Mouse (Mus musculus) heart, adult 2 months (tissue): ENCODE measurements at regions not wholly inside any gene's neighbourhood (a gene's known extent, or its start where the extent isn't known, plus 50 kb on each side); places are given as distances from the start of the nearest gene placed in this dataset.

ENCODE experiments used
- DNase-seq, 2 experiments: peaks; one replicate each; pipeline ENCODE4 v3.0.0; 2021
- H3K27ac ChIP-seq: fragments of 200-600 bp; 2 replicates; pipeline ENCODE4 v1.8.1; 2022
- H3K27me3 ChIP-seq: fragments of 200-500 bp; 2 replicates; pipeline ENCODE4 v1.6.1; 2012; ENCODE audit warnings: mild to moderate bottlenecking, low read length, inconsistent platforms, mixed read lengths; ENCODE audit not compliant: control insufficient read depth, insufficient read depth
- H3K36me3 ChIP-seq: fragments of 200-500 bp; 2 replicates; pipeline ENCODE4 v1.6.1; 2012; ENCODE audit warnings: low read length, inconsistent platforms; ENCODE audit not compliant: control insufficient read depth, insufficient read depth
- H3K4me1 ChIP-seq: fragments of 200-500 bp; 2 replicates; pipeline ENCODE4 v1.6.1; 2011; ENCODE audit warnings: low read length; ENCODE audit not compliant: control insufficient read depth, insufficient read depth
- H3K4me3 ChIP-seq: fragments of 200-600 bp; 2 replicates; pipeline ENCODE4 v1.8.1; 2022
- H3K79me2 ChIP-seq: fragments of 200-500 bp; replicated peaks from 2 replicates; pipeline ENCODE4 v1.6.1; 2012; ENCODE audit warnings: mild to moderate bottlenecking, inconsistent platforms, low read length, moderate library complexity, mixed read lengths; ENCODE audit not compliant: control insufficient read depth, insufficient read depth
- H3K9ac ChIP-seq: fragments of 200-500 bp; 2 replicates; pipeline ENCODE4 v1.6.1; 2012; ENCODE audit warnings: low read depth, mild to moderate bottlenecking, control low read depth, inconsistent platforms, low read length, mixed read lengths
- CTCF ChIP-seq: fragments of 200-600 bp; IDR thresholded peaks from 2 replicates; pipeline ENCODE4 v1.8.1; 2022; ENCODE audit warnings: antibody characterized with exemption, mild to moderate bottlenecking, moderate library complexity
- EP300 ChIP-seq: fragments of 200-500 bp; IDR thresholded peaks from 2 replicates; pipeline ENCODE4 v1.6.1; 2011; ENCODE audit warnings: low read depth, low read length, control low read depth; ENCODE audit not compliant: insufficient read depth
- POLR2A ChIP-seq: fragments of 200-500 bp; IDR thresholded peaks from 2 replicates; pipeline ENCODE4 v1.6.1; 2011; ENCODE audit warnings: mild to moderate bottlenecking, low read depth, low read length, control low read depth; ENCODE audit not compliant: insufficient read depth
- WGBS: fragments of 180-500 bp; shearing (Covaris S2); methylation state at CpG from one replicate; pipeline ENCODE4 v1.1.7; 2018; 5-methylcytosine and 5-hydroxymethylcytosine counted together
- intact Hi-C: fragments of 180-260 bp; cut with DNase I; formaldehyde crosslinking; loops from one replicate; pipeline ENCODE4 v1.15.1; 2025

- no peaks in the 10 kb centered on the region for H3K79me2 ChIP-seq
- DNase-seq = peak in 1 of 2 experiments; percentile 30
- TF ChIP-seq CTCF = no peak
- no peak for TF ChIP-seq EP300
- TF ChIP-seq POLR2A = no peak
- H3K27ac ChIP-seq = no peak overlapping the region
- no peaks in the 10 kb centered on the region for H3K27me3 ChIP-seq
- H3K36me3 ChIP-seq = no peaks in the 10 kb centered on the region
- 22% methylated on average over 10 of the region's 10 CpGs for WGBS
- intact Hi-C loops = no loop called here
- H3K4me3 ChIP-seq = no peak overlapping the region
- no peaks in the 10 kb centered on the region for H3K4me1 ChIP-seq
- no peak overlapping the region for H3K9ac ChIP-seq
Measured at GRCm38 (mm10) chr4:131657922-131658321, 180.2 kb downstream of the Ptpru start.

- Histone ChIP-seq H3K79me2 (no peaks in the 10 kb centered on the region), H3K27ac (no peak overlapping the region), H3K9ac (no peak overlapping the region), H3K27me3 (no peaks in the 10 kb centered on the region), H3K36me3 (no peaks in the 10 kb centered on the region), H3K4me3 (no peak overlapping the region), H3K4me1 (no peaks in the 10 kb centered on the region)
- WGBS = 78% methylated on average over 2 of the region's 2 CpGs
- intact Hi-C loops = no loop called here
- TF ChIP-seq POLR2A = no peak
- no peak for TF ChIP-seq EP300
- no peak for TF ChIP-seq CTCF
- no peak for DNase-seq
Measured at GRCm38 (mm10) chr4:131660931-131661330, 177.2 kb downstream of the Ptpru start.

GRCm38 (mm10) chr4:131671784-131672515 lies 166.1 kb downstream of the Ptpru start:
- H3K4me3 ChIP-seq = no peak overlapping the region
- no peak overlapping the region for H3K9ac ChIP-seq
- WGBS = 41% methylated on average over 11 of the region's 11 CpGs
- no peak overlapping the region for H3K27ac ChIP-seq
- H3K79me2 ChIP-seq = no peaks in the 10 kb centered on the region
- no peaks in the 10 kb centered on the region for H3K36me3 ChIP-seq
- H3K4me1 ChIP-seq = no peaks in the 10 kb centered on the region
- TF ChIP-seq EP300 (no peak), POLR2A (no peak)
- no peaks in the 10 kb centered on the region for H3K27me3 ChIP-seq
- DNase-seq = no peak
- intact Hi-C loops = no loop called here

GRCm38 (mm10) chr4:131677966-131678365 lies 160.1 kb downstream of the Ptpru start:
- H3K79me2 ChIP-seq = no peaks in the 10 kb centered on the region
- no peak overlapping the region for H3K4me3 ChIP-seq
- H3K4me1 ChIP-seq = no peaks in the 10 kb centered on the region
- no peak overlapping the region for H3K27ac ChIP-seq
- no peak for DNase-seq
- no peak overlapping the region for H3K9ac ChIP-seq
- no peaks in the 10 kb centered on the region for H3K27me3 ChIP-seq
- intact Hi-C loops = no loop called here
- no peaks in the 10 kb centered on the region for H3K36me3 ChIP-seq
- TF ChIP-seq CTCF = no peak
- TF ChIP-seq POLR2A = no peak
- TF ChIP-seq EP300 = no peak
- 69% methylated on average over 7 of the region's 7 CpGs for WGBS

GRCm38 (mm10) chr4:131683176-131683575 lies 154.9 kb downstream of the Ptpru start:
- 43% methylated on average over 7 of the region's 7 CpGs for WGBS

GRCm38 (mm10) chr4:131685544-131685943 lies 152.5 kb downstream of the Ptpru start:
- H3K9ac ChIP-seq = no peak overlapping the region
- H3K27ac ChIP-seq = no peak overlapping the region
- no peaks in the 10 kb centered on the region for H3K4me1 ChIP-seq
- TF ChIP-seq POLR2A (no peak), CTCF (no peak), EP300 (no peak)
- H3K27me3 ChIP-seq = no peaks in the 10 kb centered on the region
- H3K4me3 ChIP-seq = no peak overlapping the region
- DNase-seq = no peak
- intact Hi-C loops = no loop called here
- WGBS = 93% methylated on average over 4 of the region's 4 CpGs
- no peaks in the 10 kb centered on the region for H3K36me3 ChIP-seq
- no peaks in the 10 kb centered on the region for H3K79me2 ChIP-seq

More at GRCm38 (mm10) chr4:131683176-131683575, 154.9 kb downstream of the Ptpru start:
- TF ChIP-seq POLR2A (no peak), CTCF (no peak), EP300 (no peak)
- Histone ChIP-seq H3K27me3 (no peaks in the 10 kb centered on the region), H3K9ac (no peak overlapping the region), H3K4me3 (no peak overlapping the region), H3K27ac (no peak overlapping the region), H3K36me3 (no peaks in the 10 kb centered on the region), H3K79me2 (no peaks in the 10 kb centered on the region), H3K4me1 (no peaks in the 10 kb centered on the region)
- intact Hi-C loops = no loop called here
- DNase-seq = no peak

- TF ChIP-seq CTCF (peak; percentile 49), EP300 (no peak), POLR2A (no peak)
- DNase-seq = no peak
- 6% methylated on average over 5 of the region's 5 CpGs for WGBS
- H3K36me3 ChIP-seq = no peaks in the 10 kb centered on the region
- no peak overlapping the region for H3K4me3 ChIP-seq
- H3K79me2 ChIP-seq = no peaks in the 10 kb centered on the region
- H3K27me3 ChIP-seq = no peaks in the 10 kb centered on the region; the same call in 1 of the 2 replicates
- intact Hi-C loops = no loop called here
- no peaks in the 10 kb centered on the region for H3K4me1 ChIP-seq
- no peak overlapping the region for H3K9ac ChIP-seq
- H3K27ac ChIP-seq = no peak overlapping the region
Measured at GRCm38 (mm10) chr4:131694232-131694631, 143.9 kb downstream of the Ptpru start.
